Mouse (Mus musculus) forebrain, embryonic 16.5 days (tissue): ENCODE measurements at regions not wholly inside any gene's neighbourhood (a gene's known extent, or its start where the extent isn't known, plus 50 kb on each side); places are given as distances from the start of the nearest gene placed in this dataset.

Experiments used
- ATAC-seq: fragments of 200-750 bp; cut with Nextera tagmentation; 2 replicates; pipeline ENCODE4 v1.8.0; 2017; ENCODE audit warnings: mild to moderate bottlenecking, moderate library complexity
- H3K27ac ChIP-seq: fragments of 300-500 bp; sonication (generic); 2 replicates; pipeline ENCODE4 v1.5.1; 2014; ENCODE audit warnings: low read length, control low read depth
- H3K27me3 ChIP-seq: fragments of 300-500 bp; sonication (generic); replicated peaks from 2 replicates; pipeline ENCODE4 v1.6.1; 2014; ENCODE audit warnings: low read length; ENCODE audit not compliant: control insufficient read depth, insufficient read depth
- H3K36me3 ChIP-seq: fragments of 300-500 bp; sonication (generic); 2 replicates; pipeline ENCODE4 v1.6.1; 2014; ENCODE audit not compliant: control insufficient read depth, insufficient read depth
- H3K4me1 ChIP-seq: fragments of 300-500 bp; sonication (generic); replicated peaks from 2 replicates; pipeline ENCODE4 v1.6.1; 2014; ENCODE audit warnings: low read length; ENCODE audit not compliant: control insufficient read depth, insufficient read depth
- H3K4me2 ChIP-seq: fragments of 300-500 bp; sonication (generic); 2 replicates; pipeline ENCODE4 v1.6.1; 2014; ENCODE audit warnings: mild to moderate bottlenecking, low read length, control low read depth
- H3K4me3 ChIP-seq: fragments of 300-500 bp; sonication (generic); replicated peaks from 2 replicates; pipeline ENCODE4 v1.5.1; 2014; ENCODE audit warnings: mild to moderate bottlenecking, low read length, control low read depth
- H3K9ac ChIP-seq: fragments of 300-500 bp; sonication (generic); replicated peaks from 2 replicates; pipeline ENCODE4 v1.6.1; 2014; ENCODE audit warnings: low read depth, low read length, control low read depth
- H3K9me3 ChIP-seq: fragments of 300-500 bp; sonication (generic); 2 replicates; pipeline ENCODE4 v1.6.1; 2016; ENCODE audit warnings: low read length; ENCODE audit not compliant: control insufficient read depth
- WGBS: fragments of 180-500 bp; shearing (Covaris S2); extraction: QIAGEN DNeasy Blood & Tissue Kit; methylation state at CpG from one replicate; pipeline ENCODE4 v1.1.7; 2014; 5-methylcytosine and 5-hydroxymethylcytosine counted together

DNA sequence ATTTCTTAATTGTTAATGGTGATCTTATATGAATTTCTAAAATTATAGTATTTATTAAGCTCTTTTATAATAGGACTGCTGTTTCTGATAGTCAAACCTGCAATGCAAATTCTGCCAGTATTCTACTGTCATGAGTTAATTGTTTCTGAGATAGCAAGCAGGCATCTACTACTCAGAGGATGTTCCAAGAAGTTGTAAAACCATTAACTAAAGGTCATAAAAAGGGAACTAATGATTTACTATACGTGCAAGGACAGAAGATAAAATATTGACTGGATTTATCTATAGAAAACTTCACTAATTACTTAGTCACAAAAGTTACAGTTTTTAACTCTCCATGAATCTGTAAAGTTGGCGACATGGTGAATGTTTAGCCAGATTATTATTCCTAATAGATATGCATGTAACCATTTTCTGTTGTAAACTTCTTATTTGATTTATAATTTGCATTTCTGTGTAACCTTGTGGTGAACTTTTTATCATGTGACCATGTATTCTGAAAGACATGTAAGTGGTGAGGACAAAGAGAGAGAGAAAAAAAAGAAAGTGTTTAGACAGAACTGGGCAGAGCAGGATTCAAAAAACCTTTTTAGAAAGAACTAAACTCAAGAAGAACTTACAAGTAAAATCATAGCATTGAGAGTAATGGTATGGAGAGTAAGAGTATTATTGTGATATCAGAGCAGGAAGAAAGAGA lies 395.5 kb upstream of the Sphkap start:
- H3K4me3 ChIP-seq = no peak overlapping the region
- ATAC-seq = no peak
- no peaks in the 10 kb centered on the region for H3K36me3 ChIP-seq
- no peaks in the 10 kb centered on the region for H3K9me3 ChIP-seq
- no peak overlapping the region for H3K4me2 ChIP-seq
- H3K9ac ChIP-seq = no peak overlapping the region
- no peaks in the 10 kb centered on the region for H3K27me3 ChIP-seq
- 88% methylated on average over 2 of the region's 2 CpGs for WGBS
- H3K4me1 ChIP-seq = no peaks in the 10 kb centered on the region
- no peak overlapping the region for H3K27ac ChIP-seq

DNA sequence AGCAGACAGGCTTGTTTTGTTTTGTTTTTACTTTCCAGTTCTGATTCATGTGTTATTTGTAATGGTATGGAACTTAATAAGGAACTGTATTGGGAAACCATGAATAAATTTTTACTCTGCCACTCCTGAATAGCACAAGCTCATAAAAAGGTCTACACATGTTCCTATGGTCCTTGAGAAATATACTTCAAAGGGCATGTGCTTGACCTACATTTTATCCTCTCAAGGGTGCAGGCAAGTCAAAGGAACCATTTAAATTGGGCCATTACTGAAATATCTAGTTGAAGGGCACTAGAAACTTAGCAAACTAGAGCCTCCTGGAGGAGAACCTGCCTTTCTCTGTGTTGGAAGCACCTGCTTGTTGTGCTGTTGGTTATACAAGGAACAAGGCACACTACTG lies 393.8 kb upstream of the Sphkap start:
- Histone ChIP-seq H3K9ac (no peak overlapping the region), H3K36me3 (no peaks in the 10 kb centered on the region), H3K9me3 (no peaks in the 10 kb centered on the region), H3K4me1 (no peaks in the 10 kb centered on the region), H3K4me3 (no peak overlapping the region), H3K27ac (no peak overlapping the region), H3K4me2 (no peak overlapping the region), H3K27me3 (no peaks in the 10 kb centered on the region)
- no peak for ATAC-seq

DNA sequence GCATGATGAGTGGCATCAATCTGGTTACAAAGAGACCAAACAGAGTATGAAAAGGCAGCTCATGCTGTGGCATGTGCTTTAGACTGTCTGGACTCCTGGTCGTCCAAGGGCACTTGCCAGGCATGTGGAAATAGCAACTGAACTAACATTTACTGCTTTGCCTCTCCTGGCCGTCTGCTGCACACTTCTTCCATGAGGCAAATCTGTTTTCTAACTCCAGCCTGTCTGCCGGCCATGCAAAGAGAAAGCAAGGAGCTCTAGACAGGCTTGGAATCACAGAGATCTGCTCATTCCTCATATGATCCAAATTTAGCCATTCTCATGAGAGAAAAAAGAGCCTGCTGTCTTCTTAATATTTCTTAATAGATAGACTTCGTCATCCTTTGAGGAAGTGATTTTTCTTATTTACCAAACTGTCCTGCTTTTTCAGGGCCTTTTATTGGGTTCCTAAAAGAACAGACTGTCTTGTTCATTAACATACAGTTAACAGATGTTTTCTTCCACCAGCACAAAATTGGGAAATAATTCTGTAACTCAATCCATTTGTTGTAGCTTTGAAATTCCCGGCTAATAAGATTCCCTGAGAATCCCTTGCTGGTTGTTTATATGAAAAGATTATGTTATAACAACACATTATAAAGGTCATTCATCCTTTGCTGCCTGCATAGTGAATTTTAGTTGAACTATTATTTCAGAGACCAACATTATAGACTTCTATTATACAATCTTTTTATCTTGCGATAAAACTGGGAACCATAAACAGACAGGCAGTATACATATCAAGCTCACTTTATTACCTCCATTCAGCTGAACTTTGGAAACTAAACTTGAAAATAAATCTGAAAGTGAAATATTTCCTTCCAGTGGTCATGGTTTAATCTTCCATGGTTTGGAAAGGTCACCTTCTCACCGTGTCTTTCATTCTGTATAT lies 389.2 kb upstream of the Sphkap start:
- WGBS = 77% methylated on average over 7 of the region's 7 CpGs
- Histone ChIP-seq H3K4me3 (no peak overlapping the region), H3K36me3 (no peaks in the 10 kb centered on the region), H3K9ac (no peak overlapping the region), H3K4me1 (no peaks in the 10 kb centered on the region), H3K27ac (no peak overlapping the region), H3K4me2 (no peak overlapping the region), H3K9me3 (no peaks in the 10 kb centered on the region), H3K27me3 (no peaks in the 10 kb centered on the region)
- no peak for ATAC-seq

DNA sequence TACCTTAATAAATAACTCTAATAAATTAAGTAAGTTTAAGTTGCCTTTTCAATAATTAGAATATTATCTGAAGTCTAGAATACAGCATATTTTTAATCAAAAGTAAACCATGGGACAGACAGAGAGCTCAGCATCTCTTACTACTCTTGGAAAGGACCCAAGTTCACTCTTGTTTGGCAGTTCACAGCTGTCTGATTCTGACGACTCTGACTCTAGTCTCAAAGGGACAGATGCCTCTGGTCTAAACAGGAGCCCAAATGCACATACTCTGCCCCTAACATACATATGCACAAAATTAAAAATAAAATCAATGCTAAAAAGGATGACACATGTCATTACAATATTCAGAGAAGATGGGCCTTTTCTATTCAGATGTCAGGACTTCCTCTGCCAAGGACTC lies 369.2 kb upstream of the Sphkap start:
- H3K27me3 ChIP-seq = no peaks in the 10 kb centered on the region
- no peaks in the 10 kb centered on the region for H3K36me3 ChIP-seq
- H3K9ac ChIP-seq = no peak overlapping the region
- H3K4me1 ChIP-seq = peaks cover 2% of the 10 kb centered on the region; the same call in 1 of the 2 replicates
- H3K4me3 ChIP-seq = no peak overlapping the region
- H3K9me3 ChIP-seq = no peaks in the 10 kb centered on the region
- H3K27ac ChIP-seq = no peak overlapping the region
- no peak for ATAC-seq
- H3K4me2 ChIP-seq = no peak overlapping the region
- 27% methylated on average over 1 of the region's 1 CpGs for WGBS

DNA sequence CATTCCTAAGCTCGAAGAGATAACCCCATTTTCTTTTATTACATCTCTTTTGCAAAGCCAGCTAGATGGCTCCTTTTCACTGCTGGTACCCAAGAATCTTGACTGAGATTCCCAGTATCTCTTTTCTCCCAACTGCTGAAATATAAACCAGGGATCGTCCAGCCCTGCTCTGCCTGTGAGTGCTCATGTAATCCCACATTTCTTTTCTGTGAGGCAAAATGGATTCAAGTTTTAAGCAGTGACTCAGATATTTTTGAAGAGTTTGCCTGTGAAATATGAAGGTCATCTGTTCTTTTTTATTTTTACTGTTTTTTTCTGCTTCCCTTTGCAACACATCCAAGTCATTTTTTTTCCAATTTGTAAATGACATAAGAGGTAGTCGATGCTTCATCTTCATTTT lies 363.2 kb upstream of the Sphkap start:
- Histone ChIP-seq H3K4me1 (no peaks in the 10 kb centered on the region), H3K4me2 (no peak overlapping the region), H3K27ac (no peak overlapping the region), H3K36me3 (no peaks in the 10 kb centered on the region), H3K9ac (no peak overlapping the region), H3K4me3 (no peak overlapping the region), H3K9me3 (no peaks in the 10 kb centered on the region), H3K27me3 (no peaks in the 10 kb centered on the region)
- 68% methylated on average over 3 of the region's 3 CpGs for WGBS
- no peak for ATAC-seq

DNA sequence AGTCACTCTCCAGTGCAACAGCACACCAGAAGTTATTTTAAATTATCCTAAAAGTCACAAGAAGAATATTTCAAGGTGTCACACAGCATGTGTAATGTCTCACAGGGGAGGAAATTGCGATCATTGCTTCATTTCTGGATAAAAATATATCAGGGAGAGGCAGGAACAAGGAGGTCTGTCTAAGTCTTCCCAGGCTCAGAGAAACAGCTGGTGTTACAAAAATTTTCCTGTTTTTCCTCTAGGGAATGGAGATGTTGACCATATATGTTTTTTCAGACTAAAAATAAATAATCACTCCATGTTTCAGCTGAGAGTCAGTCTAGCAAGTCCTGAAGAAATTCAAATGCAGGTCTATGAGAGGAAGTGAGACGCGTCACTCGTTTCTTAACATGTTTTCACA lies 353.5 kb upstream of the Sphkap start:
- H3K4me3 ChIP-seq = no peak overlapping the region
- H3K27me3 ChIP-seq = no peaks in the 10 kb centered on the region
- no peak overlapping the region for H3K9ac ChIP-seq
- H3K27ac ChIP-seq = no peak overlapping the region
- no peak for ATAC-seq
- no peaks in the 10 kb centered on the region for H3K36me3 ChIP-seq
- no peak overlapping the region for H3K4me2 ChIP-seq
- no peaks in the 10 kb centered on the region; the same call in 1 of the 2 replicates for H3K4me1 ChIP-seq
- H3K9me3 ChIP-seq = no peaks in the 10 kb centered on the region
- WGBS = 85% methylated on average over 4 of the region's 4 CpGs

DNA sequence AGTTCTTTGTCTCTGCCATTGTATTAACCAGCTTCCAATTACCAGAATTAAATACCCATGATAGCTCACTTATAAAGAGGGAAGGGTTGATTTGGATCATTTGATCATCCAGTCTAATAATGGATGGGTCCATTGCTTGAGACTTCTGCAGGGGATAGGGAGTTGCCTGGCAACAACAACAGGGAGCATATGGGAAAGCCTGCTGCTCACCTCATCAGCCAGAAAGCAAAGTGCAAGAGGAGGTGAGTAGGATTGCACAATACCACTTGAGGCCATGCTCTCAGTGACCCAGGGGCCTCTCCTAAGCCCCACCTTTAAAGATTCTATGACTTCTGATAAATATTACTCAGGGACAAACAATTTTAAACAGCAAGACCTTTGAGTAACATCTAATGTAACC lies 348.9 kb upstream of the Sphkap start:
- peak; percentile 45; the same call in 1 of the 2 replicates for ATAC-seq

DNA sequence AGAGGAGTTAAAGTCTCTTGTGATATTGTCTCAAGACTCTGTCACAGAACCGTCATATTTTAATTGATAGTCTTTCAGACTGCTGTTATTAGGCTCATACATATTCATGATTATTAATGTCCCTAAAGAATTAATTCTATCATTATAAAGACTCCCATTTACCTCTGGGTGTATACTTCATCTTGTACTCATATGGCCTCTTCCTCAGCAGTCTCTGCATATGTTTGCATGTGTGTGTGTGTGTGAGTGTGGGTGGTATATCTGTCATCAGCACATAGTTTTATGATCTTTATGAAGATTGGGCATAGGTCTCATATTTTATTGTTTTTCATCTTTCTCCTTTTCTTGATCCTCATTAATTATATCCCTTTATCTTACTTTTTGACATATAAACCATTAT lies 347.3 kb upstream of the Sphkap start:
- no peaks in the 10 kb centered on the region for H3K27me3 ChIP-seq
- H3K4me3 ChIP-seq = no peak overlapping the region
- no peak overlapping the region for H3K9ac ChIP-seq
- 53% methylated on average over 1 of the region's 1 CpGs for WGBS
- no peaks in the 10 kb centered on the region for H3K9me3 ChIP-seq
- H3K4me2 ChIP-seq = no peak overlapping the region
- no peaks in the 10 kb centered on the region; the same call in 1 of the 2 replicates for H3K4me1 ChIP-seq
- no peak overlapping the region for H3K27ac ChIP-seq
- no peak for ATAC-seq
- H3K36me3 ChIP-seq = no peaks in the 10 kb centered on the region

More for the DNA sequence above, 348.9 kb upstream of the Sphkap start:
- Histone ChIP-seq H3K27ac (no peak overlapping the region), H3K27me3 (no peaks in the 10 kb centered on the region), H3K9me3 (no peaks in the 10 kb centered on the region), H3K4me2 (no peak overlapping the region), H3K4me3 (no peak overlapping the region), H3K9ac (no peak overlapping the region), H3K36me3 (no peaks in the 10 kb centered on the region), H3K4me1 (no peaks in the 10 kb centered on the region; the same call in 1 of the 2 replicates)

DNA sequence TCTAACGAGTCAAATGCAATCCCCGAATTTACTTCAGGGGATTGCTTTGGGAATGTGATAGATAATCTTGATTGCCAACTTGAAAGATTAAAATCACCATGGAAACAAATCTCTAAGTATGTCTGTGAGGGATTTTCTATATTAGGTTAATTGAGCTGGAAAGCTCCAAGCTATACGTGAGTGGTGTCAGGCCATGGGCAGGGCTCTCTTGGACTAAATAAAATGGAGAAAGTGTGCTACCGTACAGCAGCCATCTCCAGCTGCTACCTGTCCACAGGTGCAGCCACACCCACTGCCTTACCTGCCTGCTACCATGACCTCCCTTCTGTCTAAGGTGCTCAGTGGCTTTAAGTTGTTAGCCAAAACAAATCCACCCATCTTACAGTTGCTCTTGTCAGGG lies 345.0 kb upstream of the Sphkap start:
- 44% methylated on average over 4 of the region's 4 CpGs for WGBS
- Histone ChIP-seq H3K36me3 (no peaks in the 10 kb centered on the region), H3K27ac (no peak overlapping the region), H3K4me1 (peaks cover 7% of the 10 kb centered on the region), H3K9me3 (no peaks in the 10 kb centered on the region), H3K9ac (no peak overlapping the region), H3K27me3 (no peaks in the 10 kb centered on the region), H3K4me2 (no peak overlapping the region), H3K4me3 (no peak overlapping the region)
- no peak for ATAC-seq
